Mouse (Mus musculus) CH12.LX (cell line): ENCODE results near the gene Fasl. TPM values are rescaled to one million over a fixed set of nuclear protein-coding genes. Genes with fewer than 3 reads are reported as not detected.

Experiments used
- DNase-seq: peaks from one replicate; pipeline ENCODE4 v3.0.0-alpha.2; 2013; ENCODE audit errors: extremely low read depth
- H3K27ac ChIP-seq: 2 replicates; pipeline ENCODE4 v1.5.1; 2012; ENCODE audit warnings: low read depth, mild to moderate bottlenecking, control low read depth, moderate library complexity; ENCODE audit not compliant: insufficient read depth
- H3K27me3 ChIP-seq: replicated peaks from 2 replicates; pipeline ENCODE3; 2012; ENCODE audit warnings: inconsistent platforms
- H3K36me3 ChIP-seq, 2 experiments: replicated peaks in 1 of 2; 2 replicates each; pipeline versions ENCODE3 to v1.6.1; 2012; ENCODE audit warnings: inconsistent platforms in 1 of 2, low read length in 1 of 2, mild to moderate bottlenecking in 1 of 2, mixed read lengths in 1 of 2, moderate library complexity in 1 of 2; ENCODE audit not compliant: control insufficient read depth in 1 of 2, insufficient read depth in 1 of 2
- H3K4me1 ChIP-seq, 2 experiments: 2 replicates each; pipeline ENCODE4 v1.6.1; 2012; ENCODE audit warnings: inconsistent platforms in 1 of 2, moderate library complexity in 1 of 2; ENCODE audit not compliant: insufficient read depth in 2 of 2, control insufficient read depth in 1 of 2
- H3K4me2 ChIP-seq: 2 replicates; pipeline ENCODE4 v1.6.1; 2012; ENCODE audit warnings: low read depth, mild to moderate bottlenecking, control low read depth; ENCODE audit not compliant: poor library complexity, insufficient read depth, severe bottlenecking
- H3K4me3 ChIP-seq, 3 experiments: fragments of 150-350 bp in 1 of 3; sonication (generic) in 1 of 3; replicated peaks in 1 of 3; 2 replicates each; pipeline versions ENCODE3 to v1.5.1; 2011 to 2012; ENCODE audit warnings: low read depth in 2 of 3, low read length in 2 of 3, mild to moderate bottlenecking in 2 of 3, moderate library complexity in 2 of 3, control low read depth in 1 of 3, improper control_type of control experiment in 1 of 3, inconsistent platforms in 1 of 3, mixed read lengths in 1 of 3; ENCODE audit not compliant: poor library complexity in 1 of 3
- H3K79me2 ChIP-seq: replicated peaks from 2 replicates; pipeline ENCODE4 v1.6.1; 2012; ENCODE audit warnings: mild to moderate bottlenecking, moderate library complexity; ENCODE audit not compliant: control insufficient read depth, poor library complexity, insufficient read depth, severe bottlenecking; ENCODE audit errors: extremely low read depth
- H3K9ac ChIP-seq: 2 replicates; pipeline ENCODE4 v1.6.1; 2012; ENCODE audit warnings: low read depth, mild to moderate bottlenecking, control low read depth, moderate library complexity; ENCODE audit not compliant: insufficient read depth
- H3K9me3 ChIP-seq: replicated peaks from 2 replicates; pipeline ENCODE3; 2012; ENCODE audit warnings: low read length, inconsistent platforms, mixed read lengths
- BHLHE40 ChIP-seq: IDR thresholded peaks from 2 replicates; pipeline ENCODE4 v1.6.1; 2011; ENCODE audit warnings: mild to moderate bottlenecking, low read depth, low read length, improper control_type of control experiment
- CHD1 ChIP-seq: IDR thresholded peaks from 2 replicates; pipeline ENCODE4 v1.6.1; 2012; ENCODE audit warnings: low read depth, low read length, improper control_type of control experiment, inconsistent platforms
- CTCF ChIP-seq, 2 experiments: IDR thresholded peaks in 1 of 2; conservative IDR thresholded peaks in 1 of 2; 2 replicates each; pipeline ENCODE4 v1.5.1; 2011 to 2012; ENCODE audit warnings: low read depth in 2 of 2, low read length in 2 of 2, improper control_type of control experiment in 1 of 2, inconsistent platforms in 1 of 2, mild to moderate bottlenecking in 1 of 2, moderate library complexity in 1 of 2
- GABPA ChIP-seq: IDR thresholded peaks from 2 replicates; pipeline ENCODE4 v1.6.1; 2012; ENCODE audit warnings: low read depth, low read length, improper control_type of control experiment, inconsistent platforms; ENCODE audit not compliant: insufficient replicate concordance
- HCFC1 ChIP-seq: IDR thresholded peaks from 2 replicates; pipeline ENCODE4 v1.6.1; 2012; ENCODE audit warnings: low read depth, mild to moderate bottlenecking, inconsistent platforms, low read length, improper control_type of control experiment
- IRF4 ChIP-seq: IDR thresholded peaks from 2 replicates; pipeline ENCODE4 v1.6.1; 2014; ENCODE audit warnings: low read depth, mild to moderate bottlenecking, inconsistent platforms, low read length, improper control_type of control experiment
- JUN ChIP-seq: IDR thresholded peaks from 2 replicates; pipeline ENCODE4 v1.6.1; 2011; ENCODE audit warnings: low read depth, mild to moderate bottlenecking, low read length, improper control_type of control experiment, moderate library complexity; ENCODE audit not compliant: insufficient read depth
- MAZ ChIP-seq: IDR thresholded peaks from 2 replicates; pipeline ENCODE4 v1.6.1; 2012; ENCODE audit warnings: low read depth, mild to moderate bottlenecking, inconsistent platforms, low read length, improper control_type of control experiment, moderate library complexity
- MYC ChIP-seq: IDR thresholded peaks from 2 replicates; pipeline ENCODE4 v1.6.1; 2011; ENCODE audit warnings: low read depth, mild to moderate bottlenecking, improper control_type of control experiment, low read length
- NELFE ChIP-seq: IDR thresholded peaks from 2 replicates; pipeline ENCODE4 v1.6.1; 2011; ENCODE audit warnings: low read depth, low read length, improper control_type of control experiment
- POLR2AphosphoS2 ChIP-seq: IDR thresholded peaks from 2 replicates; pipeline ENCODE4 v1.6.1; 2011; ENCODE audit warnings: low read depth, low read length, improper control_type of control experiment
- SMC3 ChIP-seq: IDR thresholded peaks from 2 replicates; pipeline ENCODE4 v1.6.1; 2011; ENCODE audit warnings: low read depth, low read length, improper control_type of control experiment
- TCF12 ChIP-seq: IDR thresholded peaks from 2 replicates; pipeline ENCODE4 v1.6.1; 2014; ENCODE audit warnings: low read depth, mild to moderate bottlenecking, inconsistent platforms, low read length, improper control_type of control experiment
- UBTF ChIP-seq: IDR thresholded peaks from 2 replicates; pipeline ENCODE4 v1.6.1; 2012; ENCODE audit warnings: low read depth, mild to moderate bottlenecking, inconsistent platforms, low read length, improper control_type of control experiment, moderate library complexity
- USF1 ChIP-seq: IDR thresholded peaks from 2 replicates; pipeline ENCODE4 v1.6.1; 2014; ENCODE audit warnings: low read depth, mild to moderate bottlenecking, inconsistent platforms, low read length, improper control_type of control experiment
- USF2 ChIP-seq: conservative IDR thresholded peaks from 2 replicates; pipeline ENCODE4 v1.6.1; 2011; ENCODE audit warnings: low read depth, low read length, improper control_type of control experiment
- ZNF384 ChIP-seq: IDR thresholded peaks from 2 replicates; pipeline ENCODE4 v1.6.1; 2012; ENCODE audit warnings: low read depth, low read length, improper control_type of control experiment, inconsistent platforms
- dilution Hi-C: fragments of 300-500 bp; cut with MboI; formaldehyde crosslinking; loops from 2 replicates; pipeline ENCODE4 v1.14.3; 2020; ENCODE audit warnings: low sequenced_read_pairs; ENCODE audit not compliant: extremely low pct_unique_long_range_greater_than_20kb, extremely low pct_ligation_motif_present
- in situ Hi-C: fragments of 300-500 bp; cut with MboI; formaldehyde crosslinking; loops from 3 replicates; pipeline ENCODE4 v1.14.3; 2019; ENCODE audit warnings: low sequenced_read_pairs, low pct_ligation_motif_present, low pct_unique_long_range_greater_than_20kb, mixed read lengths
- polyA plus RNA-seq: library from polyadenylated mRNA; unstranded; fragments of >175 nt; gene quantifications from 2 replicates; pipeline ENCODE4 v1.2.1, GENCODE M21; 2012; ENCODE audit warnings: low read depth; ENCODE audit not compliant: insufficient read length
- total RNA-seq, 2 experiments: library from RNA; depleted of rRNA; stranded (reverse); fragments of 300-350 nt in 1 of 2; fragments of >200 nt in 1 of 2; gene quantifications; 2 replicates each; pipeline ENCODE4 v1.2.3; 2012 to 2014

The Fasl gene
- total and polyA plus RNA-seq, 3 experiments: 0.08 to 0.32 TPM; not detected in 1

DNA sequence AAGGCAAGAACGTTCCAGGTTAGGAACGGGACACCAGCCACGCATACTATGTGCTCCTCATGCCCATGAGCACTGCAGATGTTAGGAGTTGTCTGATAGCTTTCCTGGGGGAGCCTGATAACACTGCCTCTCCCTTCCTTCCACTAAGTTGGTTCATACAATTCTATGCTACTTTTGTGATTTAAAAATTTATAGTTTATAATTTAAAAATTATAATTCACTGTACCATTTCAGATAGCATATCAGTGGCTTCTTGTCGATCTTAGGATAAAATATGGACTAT is 4.3 kb upstream of the Fasl start:
- H3K27ac ChIP-seq: no peak overlapping the region

GRCm38 (mm10) chr1:161791854-161792686 is 3.8 kb upstream of the Fasl start:
- DNase-seq: no peak
- TF ChIP-seq POLR2AphosphoS2 (no peak), ZNF384 (no peak), MYC (no peak), TCF12 (no peak), UBTF (no peak), CHD1 (no peak), USF2 (no peak)
- Histone ChIP-seq H3K4me3 (no peak overlapping the region), H3K27ac (no peak overlapping the region), H3K79me2 (no peaks in the 10 kb centered on the region), H3K36me3 (no peaks in the 10 kb centered on the region), H3K4me1 (peaks cover 4 to 36% of the 10 kb centered on the region in 2 experiments; a peak in 3 of 4 replicates), H3K4me2 (no peak overlapping the region), H3K9me3 (no peaks in the 10 kb centered on the region), H3K27me3 (no peaks in the 10 kb centered on the region), H3K9ac (no peak overlapping the region)
- dilution Hi-C loops: no loop called here
- in situ Hi-C loops: no loop called here

More for the DNA sequence above, 4.3 kb upstream of the Fasl start:
- Histone ChIP-seq H3K36me3 (no peaks in the 10 kb centered on the region), H3K9ac (no peak overlapping the region), H3K4me3 (no peak overlapping the region), H3K27me3 (no peaks in the 10 kb centered on the region), H3K79me2 (no peaks in the 10 kb centered on the region), H3K4me1 (peaks cover 4 to 37% of the 10 kb centered on the region in 2 experiments; a peak in 3 of 4 replicates), H3K9me3 (no peaks in the 10 kb centered on the region), H3K4me2 (no peak overlapping the region)
- TF ChIP-seq USF1: no peak
- no peak for TF ChIP-seq NELFE
- TF ChIP-seq CTCF (conservative IDR thresholded peaks at IDR 0.05 in 1 of 2, IDR thresholded peaks at IDR 0.05 in 1 of 2; ENCODE audit: low read depth in 2 of 2, low read length in 2 of 2): no peak
- dilution Hi-C loops (no loop called here), in situ Hi-C loops (no loop called here)
- DNase-seq: no peak

DNA sequence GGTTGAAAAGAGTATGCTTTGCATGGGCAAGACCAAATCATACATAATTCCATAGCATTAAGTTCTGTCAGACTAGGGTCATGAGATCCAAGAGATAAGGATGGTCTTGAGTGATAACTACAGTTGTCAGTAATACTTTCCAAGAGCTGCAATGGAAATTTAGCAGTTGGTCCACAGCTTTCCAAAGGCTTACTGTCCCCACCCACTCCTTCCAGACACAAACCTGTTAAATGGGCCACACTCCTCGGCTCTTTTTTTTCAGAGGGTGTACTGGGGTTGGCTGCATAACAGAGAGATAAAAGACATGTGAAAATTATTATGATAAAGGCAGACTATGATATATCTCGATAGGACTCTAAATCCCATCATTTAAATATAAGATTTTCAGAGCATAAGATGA is 5.6 kb downstream of the Fasl start:
- no peak overlapping the region for H3K9ac ChIP-seq
- H3K36me3 ChIP-seq: no peaks in the 10 kb centered on the region
- H3K4me3 ChIP-seq: no peak overlapping the region
- no peak overlapping the region for H3K27ac ChIP-seq
- no peak for TF ChIP-seq CTCF (conservative IDR thresholded peaks at IDR 0.05 in 1 of 2, IDR thresholded peaks at IDR 0.05 in 1 of 2; ENCODE audit: low read depth in 2 of 2, low read length in 2 of 2)
- no peak for TF ChIP-seq HCFC1
- TF ChIP-seq BHLHE40: no peak
- no peak for TF ChIP-seq GABPA
- TF ChIP-seq MYC: no peak
- no peak for TF ChIP-seq SMC3
- TF ChIP-seq MAZ: no peak
- no peak for TF ChIP-seq IRF4
- TF ChIP-seq UBTF: no peak
- no peak for TF ChIP-seq JUN
- H3K4me1 ChIP-seq: peaks cover 6 to 21% of the 10 kb centered on the region in 2 experiments; a peak in 3 of 4 replicates
- no peak overlapping the region for H3K4me2 ChIP-seq
- no peaks in the 10 kb centered on the region for H3K27me3 ChIP-seq
- no peak for DNase-seq
- dilution Hi-C loops: no loop called here
- H3K79me2 ChIP-seq: no peaks in the 10 kb centered on the region
- in situ Hi-C loops: no loop called here
- no peaks in the 10 kb centered on the region for H3K9me3 ChIP-seq
